Mouse (Mus musculus) heart, embryonic 10.5 days (tissue): ENCODE results near the gene Ppp1r14b. TPM values are rescaled to one million over a fixed set of nuclear protein-coding genes. Genes with fewer than 3 reads are reported as not detected.
A peak's percentile ranks its signal among the peaks of the same experiment; 100 is the strongest.

Experiments used
- DNase-seq: peaks from one replicate; pipeline ENCODE4 v3.0.0-alpha.2; 2017; ENCODE audit warnings: low spot score
- H3K27ac ChIP-seq: fragments of 300-500 bp; sonication (generic); 2 replicates; pipeline ENCODE4 v1.5.1; 2016; ENCODE audit warnings: mild to moderate bottlenecking
- H3K27me3 ChIP-seq: fragments of 300-500 bp; sonication (generic); 2 replicates; pipeline ENCODE4 v1.6.1; 2016; ENCODE audit warnings: mild to moderate bottlenecking; ENCODE audit not compliant: poor library complexity, insufficient read depth, severe bottlenecking
- H3K36me3 ChIP-seq: fragments of 300-500 bp; sonication (generic); 2 replicates; pipeline ENCODE4 v1.6.1; 2016; ENCODE audit warnings: mild to moderate bottlenecking, moderate library complexity
- H3K4me1 ChIP-seq: fragments of 300-500 bp; sonication (generic); 2 replicates; pipeline ENCODE4 v1.6.1; 2016; ENCODE audit warnings: mild to moderate bottlenecking
- H3K4me3 ChIP-seq: fragments of 300-500 bp; sonication (generic); 2 replicates; pipeline ENCODE4 v1.5.1; 2016; ENCODE audit warnings: mild to moderate bottlenecking, moderate library complexity
- H3K9me3 ChIP-seq: fragments of 300-500 bp; sonication (generic); 2 replicates; pipeline ENCODE4 v1.6.1; 2016; ENCODE audit warnings: mild to moderate bottlenecking, moderate library complexity
- WGBS: fragments of 180-500 bp; shearing (Covaris S2); methylation state at CpG from one replicate; pipeline ENCODE4 v1.1.7; 2016; 5-methylcytosine and 5-hydroxymethylcytosine counted together
- polyA plus RNA-seq: library from polyadenylated mRNA; unstranded; fragments of >200 nt; fragmentation: Nextera tagmentation; extraction: Ambion mirVana; gene quantifications from 2 replicates; pipeline ENCODE4 v1.2.1, GENCODE M21; 2016

Ppp1r14b gene
- polyA plus RNA-seq, 1 experiment from 2014 or later = 191 TPM

- Histone ChIP-seq H3K27ac (peak overlapping the region; percentile 90), H3K4me1 (peaks cover 50% of the 10 kb centered on the region), H3K9me3 (no peaks in the 10 kb centered on the region), H3K36me3 (peaks cover 39% of the 10 kb centered on the region), H3K4me3 (peak overlapping the region; percentile 73), H3K27me3 (no peaks in the 10 kb centered on the region)
- peak; percentile 87 for DNase-seq
- WGBS = under 1% methylated on average over 28 of the region's 28 CpGs
Measured at GRCm38 (mm10) chr19:6950613-6951153, 24.1 kb upstream of the Ppp1r14b start.

GRCm38 (mm10) chr19:6951381-6951968, 23.3 kb upstream of the Ppp1r14b start:
- DNase-seq = peak; percentile 96
- H3K27me3 ChIP-seq = no peaks in the 10 kb centered on the region
- WGBS = under 1% methylated on average over 35 of the region's 35 CpGs

GRCm38 (mm10) chr19:6951994-6952711, 22.6 kb upstream of the Ppp1r14b start:
- DNase-seq = peak; percentile 86
- H3K4me1 ChIP-seq = peaks cover 54% of the 10 kb centered on the region
- under 1% methylated on average over 31 of the region's 31 CpGs for WGBS
- H3K27me3 ChIP-seq = no peaks in the 10 kb centered on the region
- peaks cover 46% of the 10 kb centered on the region for H3K36me3 ChIP-seq
- peak overlapping the region; percentile 90 for H3K27ac ChIP-seq
- peak overlapping the region; percentile 73 for H3K4me3 ChIP-seq
- H3K9me3 ChIP-seq = no peaks in the 10 kb centered on the region

More at GRCm38 (mm10) chr19:6951381-6951968, 23.3 kb upstream of the Ppp1r14b start:
- no peaks in the 10 kb centered on the region for H3K9me3 ChIP-seq
- H3K27ac ChIP-seq = peak overlapping the region; percentile 90
- peaks cover 42% of the 10 kb centered on the region for H3K36me3 ChIP-seq
- H3K4me3 ChIP-seq = peak overlapping the region; percentile 73
- H3K4me1 ChIP-seq = peaks cover 54% of the 10 kb centered on the region

GRCm38 (mm10) chr19:6952712-6953037, 22.1 kb upstream of the Ppp1r14b start:
- Histone ChIP-seq H3K4me1 (peaks cover 54% of the 10 kb centered on the region), H3K36me3 (peaks cover 51% of the 10 kb centered on the region), H3K27me3 (no peaks in the 10 kb centered on the region), H3K4me3 (peak overlapping the region; percentile 73), H3K27ac (peak overlapping the region; percentile 90), H3K9me3 (no peaks in the 10 kb centered on the region)
- DNase-seq = no peak
- WGBS = 2% methylated on average over 3 of the region's 3 CpGs

GRCm38 (mm10) chr19:6954046-6954445, 20.7 kb upstream of the Ppp1r14b start:
- WGBS = 60% methylated on average over 9 of the region's 9 CpGs
- Histone ChIP-seq H3K36me3 (peaks cover 57% of the 10 kb centered on the region), H3K27me3 (no peaks in the 10 kb centered on the region), H3K4me1 (peaks cover 53% of the 10 kb centered on the region), H3K9me3 (no peaks in the 10 kb centered on the region), H3K4me3 (peak overlapping the region; percentile 5; the same call in 1 of the 2 replicates), H3K27ac (peak overlapping the region; percentile 59; the same call in 1 of the 2 replicates)
- no peak for DNase-seq

- WGBS = 65% methylated on average over 7 of the region's 7 CpGs
- H3K27ac ChIP-seq = peak overlapping the region; percentile 42; the same call in 1 of the 2 replicates
- H3K27me3 ChIP-seq = no peaks in the 10 kb centered on the region
- no peak for DNase-seq
- H3K9me3 ChIP-seq = no peaks in the 10 kb centered on the region
- H3K4me1 ChIP-seq = peaks cover 40% of the 10 kb centered on the region
- peaks cover 65% of the 10 kb centered on the region for H3K36me3 ChIP-seq
- H3K4me3 ChIP-seq = no peak overlapping the region
Measured at GRCm38 (mm10) chr19:6955424-6955823, 19.3 kb upstream of the Ppp1r14b start.

- Histone ChIP-seq H3K4me1 (peaks cover 40% of the 10 kb centered on the region), H3K27me3 (no peaks in the 10 kb centered on the region), H3K36me3 (peaks cover 70% of the 10 kb centered on the region), H3K27ac (no peak overlapping the region), H3K9me3 (no peaks in the 10 kb centered on the region), H3K4me3 (no peak overlapping the region)
- 61% methylated on average over 9 of the region's 10 CpGs for WGBS
- no peak for DNase-seq
Measured at GRCm38 (mm10) chr19:6956461-6956860, 18.3 kb upstream of the Ppp1r14b start.

- H3K27me3 ChIP-seq = no peaks in the 10 kb centered on the region
- no peak for DNase-seq
- no peaks in the 10 kb centered on the region for H3K9me3 ChIP-seq
- H3K36me3 ChIP-seq = peaks cover 34% of the 10 kb centered on the region
- peak overlapping the region; percentile 76 for H3K4me3 ChIP-seq
- peaks cover 53% of the 10 kb centered on the region for H3K4me1 ChIP-seq
- 8% methylated on average over 15 of the region's 15 CpGs for WGBS
- H3K27ac ChIP-seq = peak overlapping the region; percentile 89
Measured at GRCm38 (mm10) chr19:6968491-6969271, 6.1 kb upstream of the Ppp1r14b start.

GRCm38 (mm10) chr19:6969291-6969664, 5.5 kb upstream of the Ppp1r14b start:
- no peak for DNase-seq
- 2% methylated on average over 20 of the region's 20 CpGs for WGBS

GRCm38 (mm10) chr19:6969665-6970381, 4.9 kb upstream of the Ppp1r14b start:
- under 1% methylated on average over 55 of the region's 55 CpGs for WGBS
- Histone ChIP-seq H3K4me3 (peak overlapping the region; percentile 76), H3K36me3 (peaks cover 23% of the 10 kb centered on the region), H3K9me3 (no peaks in the 10 kb centered on the region), H3K27me3 (no peaks in the 10 kb centered on the region), H3K4me1 (peaks cover 60% of the 10 kb centered on the region), H3K27ac (peak overlapping the region; percentile 89)
- DNase-seq = peak; percentile 85

More at GRCm38 (mm10) chr19:6969291-6969664, 5.5 kb upstream of the Ppp1r14b start:
- H3K9me3 ChIP-seq = no peaks in the 10 kb centered on the region
- peaks cover 28% of the 10 kb centered on the region for H3K36me3 ChIP-seq
- peak overlapping the region; percentile 89 for H3K27ac ChIP-seq
- H3K27me3 ChIP-seq = no peaks in the 10 kb centered on the region
- peak overlapping the region; percentile 76 for H3K4me3 ChIP-seq
- H3K4me1 ChIP-seq = peaks cover 59% of the 10 kb centered on the region

GRCm38 (mm10) chr19:6970460-6971085, 4.2 kb upstream of the Ppp1r14b start:
- peaks cover 60% of the 10 kb centered on the region for H3K4me1 ChIP-seq
- 19% methylated on average over 11 of the region's 11 CpGs for WGBS
- DNase-seq = no peak
- no peaks in the 10 kb centered on the region for H3K27me3 ChIP-seq
- H3K27ac ChIP-seq = peak overlapping the region; percentile 89
- peaks cover 15% of the 10 kb centered on the region for H3K36me3 ChIP-seq
- no peaks in the 10 kb centered on the region for H3K9me3 ChIP-seq
- peak overlapping the region; percentile 76 for H3K4me3 ChIP-seq

- Histone ChIP-seq H3K9me3 (no peaks in the 10 kb centered on the region), H3K27me3 (no peaks in the 10 kb centered on the region), H3K4me1 (peaks cover 68% of the 10 kb centered on the region), H3K4me3 (no peak overlapping the region), H3K27ac (peak overlapping the region; percentile 89), H3K36me3 (peaks cover 9% of the 10 kb centered on the region)
- DNase-seq = no peak
- 45% methylated on average over 6 of the region's 6 CpGs for WGBS
Measured at GRCm38 (mm10) chr19:6971644-6972043, 3.1 kb upstream of the Ppp1r14b start.
